Mouse (Mus musculus) kidney, adult 11 months (tissue): ENCODE results near the gene Ccdc130.

ENCODE experiments used
- DNase-seq: peaks from one replicate; pipeline ENCODE4 v3.0.0; 2022

The Ccdc130 gene

GRCm38 (mm10) chr8:84236998-84237473, 33.1 kb downstream of the Ccdc130 start, which contains the start of gene Zswim4:
TSS of gene Zswim4 (minus strand) at chr8:84237055.
- DNase-seq, result peak; percentile 100

- peak; percentile 28 for DNase-seq
Observed at GRCm38 (mm10) chr8:84236410-84236997, 33.7 kb downstream of the Ccdc130 start.

GRCm38 (mm10) chr8:84235746-84236409, 34.3 kb downstream of the Ccdc130 start:
- DNase-seq, result no peak

- DNase-seq, result no peak
Observed at GRCm38 (mm10) chr8:84233055-84233454, 37.1 kb downstream of the Ccdc130 start.

GRCm38 (mm10) chr8:84230735-84231134, 39.4 kb downstream of the Ccdc130 start:
- DNase-seq, result no peak

- no peak for DNase-seq
Observed at GRCm38 (mm10) chr8:84223322-84224029, 46.7 kb downstream of the Ccdc130 start.

- no peak for DNase-seq
Observed at GRCm38 (mm10) chr8:84222566-84223165, 47.5 kb downstream of the Ccdc130 start.

- no peak for DNase-seq
Observed at GRCm38 (mm10) chr8:84220105-84220504, 50.1 kb downstream of the Ccdc130 start.

GRCm38 (mm10) chr8:84218143-84218542, 52.0 kb downstream of the Ccdc130 start:
- DNase-seq, result no peak

GRCm38 (mm10) chr8:84217206-84217605, 53.0 kb downstream of the Ccdc130 start:
- DNase-seq, result no peak

- no peak for DNase-seq
Observed at GRCm38 (mm10) chr8:84213277-84213676, 56.9 kb downstream of the Ccdc130 start.

- no peak for DNase-seq
Observed at GRCm38 (mm10) chr8:84211881-84212563, 58.2 kb downstream of the Ccdc130 start.

- no peak for DNase-seq
Observed at GRCm38 (mm10) chr8:84211202-84211601, 59.0 kb downstream of the Ccdc130 start.

- DNase-seq, result peak; percentile 63
Observed at GRCm38 (mm10) chr8:84210167-84210791, 59.9 kb downstream of the Ccdc130 start.

GRCm38 (mm10) chr8:84208381-84209380, 61.5 kb downstream of the Ccdc130 start:
- DNase-seq, result peak; percentile 41

GRCm38 (mm10) chr8:84207811-84208210, 62.4 kb downstream of the Ccdc130 start:
- DNase-seq, result peak; percentile 63
